Mouse (Mus musculus): Measurements from ENCODE around the gene Zfp683.

The Zfp683 gene

GRCm38 (mm10) chr4:134053538-134053937, at the start of gene Zfp683:
Zfp683 (plus strand) TSS chr4:134053838.
- DNase-seq, result no peak

GRCm38 (mm10) chr4:134005581-134006358, 47.9 kb upstream of the Zfp683 start:
- DNase-seq, result no peak

- DNase-seq, result no peak
These were observed 46.8 kb upstream of the Zfp683 start for GRCm38 (mm10) chr4:134006845-134007244.

GRCm38 (mm10) chr4:134009709-134010108, 43.9 kb upstream of the Zfp683 start:
- no peak for DNase-seq

GRCm38 (mm10) chr4:134011450-134012414, 41.9 kb upstream of the Zfp683 start:
- DNase-seq, result no peak

- DNase-seq, result peak; percentile 29
These were observed 40.6 kb upstream of the Zfp683 start for GRCm38 (mm10) chr4:134012858-134013528.

- no peak for DNase-seq
These were observed 37.4 kb upstream of the Zfp683 start for GRCm38 (mm10) chr4:134016208-134016607.

- no peak for DNase-seq
These were observed 36.9 kb upstream of the Zfp683 start for GRCm38 (mm10) chr4:134016767-134017166.

GRCm38 (mm10) chr4:134017201-134017865, 36.3 kb upstream of the Zfp683 start:
- no peak for DNase-seq

GRCm38 (mm10) chr4:134018038-134018778, 35.4 kb upstream of the Zfp683 start:
- DNase-seq, result no peak

GRCm38 (mm10) chr4:134018779-134019145, 34.9 kb upstream of the Zfp683 start, which contains the start of gene Lin28a:
Lin28a (minus strand) TSS chr4:134018841.
- DNase-seq, result no peak

GRCm38 (mm10) chr4:134019210-134019609, 34.4 kb upstream of the Zfp683 start:
- DNase-seq, result no peak

- no peak for DNase-seq
These were observed 33.8 kb upstream of the Zfp683 start for GRCm38 (mm10) chr4:134019641-134020351.

GRCm38 (mm10) chr4:134020621-134021020, 33.0 kb upstream of the Zfp683 start:
- DNase-seq, result peak; percentile 76

GRCm38 (mm10) chr4:134025802-134026201, 27.8 kb upstream of the Zfp683 start:
- DNase-seq, result no peak

- DNase-seq, result peak; percentile 84
These were observed 17.7 kb upstream of the Zfp683 start for GRCm38 (mm10) chr4:134035953-134036352.

GRCm38 (mm10) chr4:134041317-134042123, 12.1 kb upstream of the Zfp683 start:
- no peak for DNase-seq

GRCm38 (mm10) chr4:134043041-134043440, 10.6 kb upstream of the Zfp683 start:
- peak; percentile 51 for DNase-seq

GRCm38 (mm10) chr4:134047648-134048047, 6.0 kb upstream of the Zfp683 start:
- DNase-seq, result no peak

- no peak for DNase-seq
These were observed 1.7 kb upstream of the Zfp683 start for GRCm38 (mm10) chr4:134051912-134052311.
